Mouse (Mus musculus) embryonic facial prominence, embryonic 15.5 days (tissue): ENCODE data around the gene Plk5. TPM values are rescaled to one million over a fixed set of nuclear protein-coding genes. Genes with fewer than 3 reads are reported as not detected.
"Not testable (repeated sequence)": the region's sequence is repeated elsewhere in the genome, so short reads cannot be mapped to it uniquely, and the experiment has no call there.

Experiments
- ATAC-seq: fragments of 200-750 bp; cut with Nextera tagmentation; 2 replicates; pipeline ENCODE4 v1.8.0; 2017; ENCODE audit warnings: low read depth, moderate TSS enrichment; ENCODE audit not compliant: insufficient number of reproducible peaks, low FRiP score, low TSS enrichment
- H3K27ac ChIP-seq: fragments of 300-500 bp; sonication (generic); replicated peaks from 2 replicates; pipeline ENCODE4 v1.5.1; 2015; ENCODE audit warnings: mild to moderate bottlenecking, inconsistent platforms
- H3K27me3 ChIP-seq: fragments of 300-500 bp; sonication (generic); 2 replicates; pipeline ENCODE4 v1.6.1; 2015; ENCODE audit warnings: inconsistent platforms
- H3K36me3 ChIP-seq: fragments of 300-500 bp; sonication (generic); 2 replicates; pipeline ENCODE4 v1.6.1; 2015; ENCODE audit warnings: mild to moderate bottlenecking, inconsistent platforms
- H3K4me1 ChIP-seq: fragments of 300-500 bp; sonication (generic); 2 replicates; pipeline ENCODE4 v1.6.1; 2015; ENCODE audit warnings: inconsistent platforms
- H3K4me2 ChIP-seq: fragments of 300-500 bp; sonication (generic); replicated peaks from 2 replicates; pipeline ENCODE4 v1.6.1; 2015; ENCODE audit warnings: mild to moderate bottlenecking, inconsistent platforms
- H3K4me3 ChIP-seq: fragments of 300-500 bp; sonication (generic); replicated peaks from 2 replicates; pipeline ENCODE4 v1.5.1; 2015; ENCODE audit warnings: mild to moderate bottlenecking, inconsistent platforms
- H3K9ac ChIP-seq: fragments of 300-500 bp; sonication (generic); 2 replicates; pipeline ENCODE4 v1.6.1; 2015; ENCODE audit warnings: inconsistent platforms
- H3K9me3 ChIP-seq: fragments of 300-500 bp; sonication (generic); replicated peaks from 2 replicates; pipeline ENCODE4 v1.6.1; 2016; ENCODE audit warnings: inconsistent platforms
- WGBS: fragments of 180-500 bp; shearing (Covaris S2); methylation state at CpG from one replicate; pipeline ENCODE4 v1.1.7; 2015; 5-methylcytosine and 5-hydroxymethylcytosine counted together
- polyA plus RNA-seq: library from polyadenylated mRNA; unstranded; fragments of >200 nt; fragmentation: Nextera tagmentation; extraction: Ambion mirVana; gene quantifications from 2 replicates; pipeline ENCODE4 v1.2.1, GENCODE M21; 2015

The Plk5 gene
- polyA plus RNA-seq, 1 experiment from 2014 or later = 2.2 TPM

GRCm38 (mm10) chr10:80345929-80346328 lies 10.3 kb upstream of the Plk5 start:
- not testable (repeated sequence) for H3K4me2 ChIP-seq, H3K9me3 ChIP-seq, ATAC-seq, H3K9ac ChIP-seq, H3K4me3 ChIP-seq, H3K27ac ChIP-seq, H3K36me3 ChIP-seq
- WGBS = 77% methylated on average over 6 of the region's 6 CpGs
- H3K27me3 ChIP-seq = peaks cover 91% of the 10 kb centered on the region
- peaks cover 71% of the 10 kb centered on the region for H3K4me1 ChIP-seq

GRCm38 (mm10) chr10:80347514-80347967 lies 8.7 kb upstream of the Plk5 start:
- Histone ChIP-seq H3K9me3 (no peaks in the 10 kb centered on the region), H3K4me1 (peaks cover 56% of the 10 kb centered on the region), H3K27ac (no peak overlapping the region), H3K4me3 (peak overlapping the region; percentile 39), H3K27me3 (peaks cover 89% of the 10 kb centered on the region), H3K9ac (no peak overlapping the region), H3K36me3 (no peaks in the 10 kb centered on the region), H3K4me2 (peak overlapping the region; percentile 61)
- ATAC-seq = no peak
- WGBS = 13% methylated on average over 17 of the region's 17 CpGs

GRCm38 (mm10) chr10:80348244-80348781 lies 7.9 kb upstream of the Plk5 start, which contains the start of gene Adamtsl5:
Adamtsl5 (minus strand) TSS chr10:80348412.
- H3K27ac ChIP-seq = no peak within 1 kb of the TSS
- WGBS = 3% methylated on average over 40 of the region's 42 CpGs
- H3K27me3 ChIP-seq = peaks cover 91% of the 10 kb centered on the region
- H3K36me3 ChIP-seq = no peaks in the 10 kb centered on the region
- peak within 1 kb of the TSS; percentile 61 for H3K4me2 ChIP-seq
- no peaks in the 10 kb centered on the region for H3K9me3 ChIP-seq
- ATAC-seq = peak; percentile 47; the same call in 1 of the 2 replicates
- H3K4me1 ChIP-seq = peaks cover 50% of the 10 kb centered on the region
- H3K9ac ChIP-seq = peak within 1 kb of the TSS; percentile 28; the same call in 1 of the 2 replicates
- peak within 1 kb of the TSS; percentile 39 for H3K4me3 ChIP-seq

- H3K36me3 ChIP-seq = no peaks in the 10 kb centered on the region
- H3K9ac ChIP-seq = 0 out of 2 replicates have a peak overlapping the region, but pooled peaks have one; percentile 28
- H3K9me3 ChIP-seq = no peaks in the 10 kb centered on the region
- peaks cover 87% of the 10 kb centered on the region for H3K27me3 ChIP-seq
- 0 out of 2 replicates have a peak, but pooled peaks have one; percentile 11 for ATAC-seq
- no peak overlapping the region for H3K27ac ChIP-seq
- H3K4me2 ChIP-seq = peak overlapping the region; percentile 61
- H3K4me1 ChIP-seq = peaks cover 43% of the 10 kb centered on the region
- 15% methylated on average over 26 of the region's 26 CpGs for WGBS
- peak overlapping the region; percentile 39 for H3K4me3 ChIP-seq
These were observed 7.3 kb upstream of the Plk5 start for GRCm38 (mm10) chr10:80348981-80349380.

GRCm38 (mm10) chr10:80350292-80350691 lies 6.0 kb upstream of the Plk5 start:
- Histone ChIP-seq H3K27ac (no peak overlapping the region), H3K4me1 (peaks cover 31% of the 10 kb centered on the region), H3K27me3 (peaks cover 86% of the 10 kb centered on the region), H3K9ac (no peak overlapping the region), H3K4me3 (no peak overlapping the region), H3K4me2 (no peak overlapping the region), H3K9me3 (no peaks in the 10 kb centered on the region), H3K36me3 (no peaks in the 10 kb centered on the region)
- ATAC-seq = peak; percentile 72; the same call in 1 of the 2 replicates
- WGBS = 4% methylated on average over 7 of the region's 7 CpGs

GRCm38 (mm10) chr10:80351896-80352295 lies 4.4 kb upstream of the Plk5 start:
- Histone ChIP-seq H3K4me1 (peaks cover 44% of the 10 kb centered on the region), H3K27ac (no peak overlapping the region), H3K4me3 (no peak overlapping the region), H3K9me3 (no peaks in the 10 kb centered on the region), H3K9ac (no peak overlapping the region), H3K36me3 (no peaks in the 10 kb centered on the region), H3K4me2 (no peak overlapping the region), H3K27me3 (peaks cover 90% of the 10 kb centered on the region)
- WGBS = 26% methylated on average over 11 of the region's 11 CpGs
- no peak for ATAC-seq

GRCm38 (mm10) chr10:80352727-80353126 lies 3.5 kb upstream of the Plk5 start:
- H3K9ac ChIP-seq = no peak overlapping the region
- WGBS = 59% methylated on average over 8 of the region's 8 CpGs
- no peak for ATAC-seq
- no peak overlapping the region for H3K27ac ChIP-seq
- H3K4me1 ChIP-seq = peaks cover 45% of the 10 kb centered on the region
- peaks cover 90% of the 10 kb centered on the region for H3K27me3 ChIP-seq
- no peak overlapping the region for H3K4me3 ChIP-seq
- H3K9me3 ChIP-seq = no peaks in the 10 kb centered on the region
- no peak overlapping the region for H3K4me2 ChIP-seq
- no peaks in the 10 kb centered on the region for H3K36me3 ChIP-seq

GRCm38 (mm10) chr10:80355431-80355830 lies 828 bp upstream of the Plk5 start:
- no peak for ATAC-seq
- H3K27ac ChIP-seq = no peak overlapping the region
- 8% methylated on average over 9 of the region's 9 CpGs for WGBS
- peaks cover 33% of the 10 kb centered on the region for H3K4me1 ChIP-seq
- no peak overlapping the region for H3K4me2 ChIP-seq
- no peaks in the 10 kb centered on the region for H3K9me3 ChIP-seq
- H3K4me3 ChIP-seq = no peak overlapping the region
- H3K27me3 ChIP-seq = peaks cover 89% of the 10 kb centered on the region
- no peaks in the 10 kb centered on the region for H3K36me3 ChIP-seq
- H3K9ac ChIP-seq = no peak overlapping the region

- H3K27ac ChIP-seq = no peak overlapping the region
- H3K4me3 ChIP-seq = peak overlapping the region; percentile 42
- peaks cover 31% of the 10 kb centered on the region for H3K4me1 ChIP-seq
- H3K9me3 ChIP-seq = no peaks in the 10 kb centered on the region
- peak overlapping the region; percentile 71 for H3K4me2 ChIP-seq
- ATAC-seq = no peak
- peaks cover 83% of the 10 kb centered on the region for H3K27me3 ChIP-seq
- WGBS = 2% methylated on average over 32 of the region's 34 CpGs
- no peak overlapping the region for H3K9ac ChIP-seq
- no peaks in the 10 kb centered on the region for H3K36me3 ChIP-seq
These were observed 478 bp downstream of the Plk5 start for GRCm38 (mm10) chr10:80356737-80357136.

GRCm38 (mm10) chr10:80357336-80357735 lies 1.1 kb downstream of the Plk5 start:
- Histone ChIP-seq H3K4me1 (peaks cover 31% of the 10 kb centered on the region), H3K27ac (no peak overlapping the region), H3K9ac (no peak overlapping the region), H3K4me2 (peak overlapping the region; percentile 51), H3K4me3 (0 out of 2 replicates have a peak overlapping the region, but pooled peaks have one; percentile 42), H3K9me3 (no peaks in the 10 kb centered on the region), H3K36me3 (no peaks in the 10 kb centered on the region), H3K27me3 (peaks cover 77% of the 10 kb centered on the region)
- 33% methylated on average over 7 of the region's 7 CpGs for WGBS
- no peak for ATAC-seq

GRCm38 (mm10) chr10:80357994-80358639 lies 1.9 kb downstream of the Plk5 start:
- Histone ChIP-seq H3K4me2 (peak overlapping the region; percentile 51), H3K36me3 (no peaks in the 10 kb centered on the region), H3K27me3 (peaks cover 69% of the 10 kb centered on the region), H3K9me3 (no peaks in the 10 kb centered on the region), H3K4me3 (peak overlapping the region; percentile 19), H3K27ac (no peak overlapping the region), H3K9ac (no peak overlapping the region), H3K4me1 (peaks cover 31% of the 10 kb centered on the region)
- WGBS = 7% methylated on average over 31 of the region's 31 CpGs
- peak; percentile 27; the same call in 1 of the 2 replicates for ATAC-seq
